Mouse (Mus musculus): ENCODE results near the gene Nkapd1.

DNA sequence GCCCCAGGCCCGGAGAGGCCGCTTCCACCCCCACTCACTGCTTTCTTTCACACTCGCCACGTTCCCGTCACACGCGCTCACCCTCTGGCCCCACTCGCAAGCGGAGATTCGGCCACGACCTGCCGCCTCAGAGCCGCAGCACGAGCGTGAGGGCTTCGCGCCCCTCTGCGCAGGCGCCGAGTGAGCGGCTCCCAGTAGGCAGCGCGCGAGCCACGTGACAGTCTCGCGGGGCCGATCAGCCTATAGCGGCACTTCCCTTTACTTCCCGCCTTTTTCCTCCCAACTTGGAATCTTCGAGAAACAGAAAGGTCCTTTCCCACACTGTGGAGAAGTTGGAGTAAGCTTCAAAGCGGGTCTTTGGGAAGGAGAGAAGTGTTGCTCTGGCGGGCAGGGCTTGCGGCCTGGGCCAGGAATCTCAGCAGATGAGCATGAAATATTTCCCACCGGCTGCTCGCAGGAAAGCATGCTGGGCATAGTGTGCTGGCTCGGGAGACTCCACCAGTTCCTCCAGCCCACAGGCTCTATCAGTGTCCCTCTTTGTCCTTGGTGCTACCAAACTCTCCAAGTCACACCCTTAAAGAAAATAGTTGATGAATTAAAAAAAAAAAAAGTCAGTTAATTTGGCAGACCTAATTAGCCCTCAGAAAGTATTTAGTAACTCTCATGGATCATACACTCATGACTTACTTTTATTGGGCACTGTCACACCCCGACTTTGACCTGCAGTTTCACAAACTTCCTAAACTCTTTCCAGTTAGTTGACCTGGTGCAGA, 55.9 kb downstream of the Nkapd1 start, which contains the start of gene Tex12:
- TF ChIP-seq CTCF (IDR thresholded peaks at IDR 0.05; ENCODE audit: control insufficient read depth, insufficient read depth, insufficient read length) (no peak), USF1 (IDR thresholded peaks at IDR 0.05; ENCODE audit: low read depth) (no peak), CEBPB (IDR thresholded peaks at IDR 0.05; ENCODE audit: low read depth) (no peak), MYOG (IDR thresholded peaks at IDR 0.05; ENCODE audit: control insufficient read depth, extremely low read depth, insufficient read length) (no peak), FOSL1 (IDR thresholded peaks at IDR 0.05; ENCODE audit: insufficient read depth, low read length, poor library complexity, severe bottlenecking) (no peak), MAX (IDR thresholded peaks at IDR 0.05) (no peak)

Data from C2C12 (cell line).